Mouse (Mus musculus): ENCODE results near the gene Mab21l3. TPM values are rescaled to one million over a fixed set of nuclear protein-coding genes. Genes with fewer than 3 reads are reported as not detected.

Mab21l3 gene
- polyA plus RNA-seq, 1 experiment from 2014 or later, result 0.55 TPM

DNA sequence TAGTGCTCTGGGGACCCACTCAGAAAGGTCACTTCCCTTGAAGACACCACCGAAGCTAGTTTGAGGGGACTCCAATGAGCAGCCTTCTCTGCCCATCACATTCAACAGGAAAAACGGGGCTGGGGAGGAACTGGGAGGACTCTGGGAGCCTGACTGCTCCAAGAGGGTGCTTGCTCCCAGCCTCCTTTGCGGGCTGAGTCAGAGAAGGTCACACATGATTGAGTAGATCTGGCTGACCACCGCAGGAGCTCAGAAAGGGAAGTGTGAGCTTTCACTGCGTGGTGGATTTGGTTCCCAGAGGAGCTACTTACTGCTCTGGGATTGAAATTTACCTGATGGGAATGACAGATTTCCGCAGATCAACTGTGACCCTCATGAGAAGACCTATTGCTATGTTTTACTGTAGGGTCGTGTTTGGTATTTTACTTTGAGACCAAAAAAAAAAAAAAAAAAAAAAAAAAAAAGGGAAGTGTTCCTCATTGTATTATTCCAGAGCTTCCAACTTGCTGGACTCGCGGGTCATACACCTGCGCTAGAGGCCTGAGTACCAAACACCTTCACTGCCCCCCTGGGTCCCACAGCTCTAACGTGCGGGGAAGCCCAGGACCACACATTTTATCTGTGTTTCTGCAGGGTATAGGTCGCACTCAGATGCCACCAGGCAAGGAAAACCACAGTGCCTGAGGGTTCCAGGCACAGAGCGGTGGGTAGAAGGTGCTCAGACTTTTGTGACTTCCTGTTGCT, 48.7 kb downstream of the Mab21l3 start:
- Histone ChIP-seq H3K36me3 (no peaks in the 10 kb centered on the region), H3K27ac (no peak overlapping the region), H3K4me3 (no peak overlapping the region), H3K9me3 (no peaks in the 10 kb centered on the region), H3K4me2 (no peak overlapping the region), H3K27me3 (no peaks in the 10 kb centered on the region), H3K9ac (no peak overlapping the region), H3K4me1 (peaks cover 60% of the 10 kb centered on the region)
- ATAC-seq (ENCODE audit: borderline replicate concordance, extremely low read depth, low FRiP score, low TSS enrichment), result no peak
- WGBS, result 59% methylated on average over 14 of the region's 14 CpGs

DNA sequence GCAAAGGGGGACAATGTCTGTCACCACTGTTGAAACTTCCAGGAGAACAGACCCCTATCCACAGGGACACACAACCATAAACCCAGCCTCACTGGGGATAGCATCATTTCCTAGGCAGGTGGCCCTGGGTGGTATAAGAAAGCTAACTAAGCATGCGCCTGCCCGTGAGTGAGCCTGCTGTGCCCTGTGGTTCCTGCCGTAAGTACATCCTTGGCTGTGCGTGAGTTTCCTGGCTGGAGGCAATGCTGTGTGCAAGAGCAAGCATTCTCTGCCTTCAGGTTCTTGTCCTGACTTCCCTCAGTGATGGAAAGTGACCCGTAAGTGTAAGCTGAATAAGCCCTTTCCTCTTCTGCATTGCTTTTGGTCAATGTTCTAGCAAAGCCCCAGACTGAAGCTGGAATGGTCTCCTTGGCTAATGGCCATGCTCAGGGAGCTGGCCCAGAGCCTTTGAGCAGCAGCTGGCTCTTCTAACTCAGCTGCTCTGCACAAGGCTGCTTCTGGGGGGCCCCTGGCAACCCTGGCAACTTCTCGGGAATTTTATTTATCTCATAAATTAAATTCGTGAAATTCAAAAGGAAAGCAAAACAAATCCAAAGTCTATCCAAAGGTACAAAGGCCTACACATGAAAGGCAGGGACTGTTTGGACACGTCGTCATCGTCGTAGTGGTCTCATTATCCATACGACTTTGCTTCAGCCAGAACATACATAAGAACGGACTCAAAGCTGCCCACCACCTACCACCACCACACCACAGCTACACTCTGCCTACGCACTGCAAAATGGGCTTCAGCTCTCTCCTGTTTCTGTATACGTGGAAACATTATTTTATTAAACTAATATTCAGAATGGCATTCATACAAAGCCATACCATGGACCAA, 50.7 kb downstream of the Mab21l3 start:
- H3K4me2 ChIP-seq, result peak overlapping the region; percentile 19; the same call in 1 of the 2 replicates
- ATAC-seq (ENCODE audit: borderline replicate concordance, extremely low read depth, low FRiP score, low TSS enrichment), result peak; percentile 74
- H3K4me1 ChIP-seq, result peaks cover 47% of the 10 kb centered on the region
- H3K9me3 ChIP-seq, result no peaks in the 10 kb centered on the region
- no peak overlapping the region for H3K9ac ChIP-seq
- no peaks in the 10 kb centered on the region for H3K27me3 ChIP-seq
- H3K36me3 ChIP-seq, result no peaks in the 10 kb centered on the region
- WGBS, result 47% methylated on average over 15 of the region's 15 CpGs
- no peak overlapping the region for H3K4me3 ChIP-seq
- H3K27ac ChIP-seq, result peak overlapping the region; percentile 71

- Histone ChIP-seq H3K9me3 (no peaks in the 10 kb centered on the region), H3K27me3 (no peaks in the 10 kb centered on the region), H3K4me1 (peaks cover 41% of the 10 kb centered on the region), H3K4me3 (no peak overlapping the region), H3K36me3 (no peaks in the 10 kb centered on the region), H3K27ac (no peak overlapping the region), H3K9ac (no peak overlapping the region), H3K4me2 (no peak overlapping the region)
- no peak for ATAC-seq (ENCODE audit: borderline replicate concordance, extremely low read depth, low FRiP score, low TSS enrichment)
- WGBS, result 18% methylated on average over 7 of the region's 7 CpGs
Observed at GRCm38 (mm10) chr3:101796212-101796611, 52.5 kb downstream of the Mab21l3 start.

DNA sequence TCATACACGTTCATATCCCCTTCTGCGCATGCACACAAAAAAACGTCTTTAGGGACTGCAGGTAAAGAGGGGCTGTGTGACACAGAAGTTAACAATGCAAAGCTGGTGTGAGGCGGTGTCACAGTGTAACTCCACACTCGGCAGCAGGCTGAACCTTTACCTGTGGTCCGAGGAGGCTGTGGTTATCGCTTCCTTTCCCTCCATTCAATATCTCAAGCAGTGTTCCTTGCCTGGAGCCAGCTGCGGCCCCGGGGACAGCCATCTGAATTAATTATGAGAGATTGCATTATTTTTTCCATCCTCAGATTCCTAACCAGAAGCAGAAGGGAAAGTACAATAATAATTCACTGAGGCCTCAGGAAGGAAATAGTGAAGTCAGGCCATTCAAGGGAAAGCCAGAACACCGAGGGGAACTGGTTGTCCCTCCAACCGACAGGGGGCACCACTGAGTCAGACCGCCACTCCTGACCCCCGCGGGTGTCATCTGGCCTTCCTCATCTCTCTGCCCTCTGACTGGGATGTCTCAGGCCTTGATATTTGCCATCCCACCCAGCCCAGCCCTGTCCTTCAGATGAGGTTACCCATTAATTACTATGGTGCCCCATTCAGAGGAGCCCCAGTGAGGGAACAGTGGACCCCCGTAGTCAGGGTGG, 53.2 kb downstream of the Mab21l3 start:
- Histone ChIP-seq H3K9me3 (no peaks in the 10 kb centered on the region), H3K4me1 (peaks cover 41% of the 10 kb centered on the region), H3K4me2 (no peak overlapping the region), H3K4me3 (no peak overlapping the region), H3K27ac (no peak overlapping the region), H3K27me3 (no peaks in the 10 kb centered on the region), H3K9ac (no peak overlapping the region), H3K36me3 (no peaks in the 10 kb centered on the region)
- ATAC-seq (ENCODE audit: borderline replicate concordance, extremely low read depth, low FRiP score, low TSS enrichment), result no peak
- WGBS, result 74% methylated on average over 15 of the region's 15 CpGs

GRCm38 (mm10) chr3:101794666-101795065, 54.1 kb downstream of the Mab21l3 start:
- WGBS, result 68% methylated on average over 9 of the region's 9 CpGs
- ATAC-seq (ENCODE audit: borderline replicate concordance, extremely low read depth, low FRiP score, low TSS enrichment), result no peak
- no peak overlapping the region for H3K4me3 ChIP-seq
- no peak overlapping the region for H3K27ac ChIP-seq
- no peaks in the 10 kb centered on the region for H3K9me3 ChIP-seq
- H3K9ac ChIP-seq, result no peak overlapping the region
- H3K4me1 ChIP-seq, result peaks cover 37% of the 10 kb centered on the region
- no peak overlapping the region for H3K4me2 ChIP-seq
- H3K27me3 ChIP-seq, result no peaks in the 10 kb centered on the region
- H3K36me3 ChIP-seq, result no peaks in the 10 kb centered on the region

DNA sequence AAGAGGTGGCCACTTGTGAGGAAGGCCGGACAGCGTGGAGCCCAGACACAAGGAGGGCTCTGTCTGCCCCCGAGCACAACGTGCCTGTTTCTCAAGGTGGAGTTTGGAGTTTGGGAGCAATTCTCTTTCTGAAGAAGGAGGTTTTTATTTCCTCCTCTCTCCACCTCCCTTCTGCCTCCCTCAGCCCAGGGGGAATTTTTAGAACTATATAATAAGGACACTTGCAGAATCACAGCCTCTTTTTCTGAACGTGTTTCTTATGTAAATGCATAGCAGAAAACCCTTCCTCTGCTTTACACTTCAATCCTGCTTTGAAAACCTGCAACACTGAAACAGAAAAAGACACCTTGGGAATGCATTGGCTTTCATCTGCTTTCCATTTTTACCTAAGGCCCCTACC, 54.7 kb downstream of the Mab21l3 start:
- no peak for ATAC-seq (ENCODE audit: borderline replicate concordance, extremely low read depth, low FRiP score, low TSS enrichment)
- WGBS, result 62% methylated on average over 5 of the region's 5 CpGs

GRCm38 (mm10) chr3:101792191-101792590, 56.6 kb downstream of the Mab21l3 start:
- no peak overlapping the region for H3K4me2 ChIP-seq
- 71% methylated on average over 4 of the region's 4 CpGs for WGBS
- H3K4me3 ChIP-seq, result no peak overlapping the region
- H3K27me3 ChIP-seq, result no peaks in the 10 kb centered on the region
- H3K36me3 ChIP-seq, result no peaks in the 10 kb centered on the region
- H3K4me1 ChIP-seq, result peaks cover 12% of the 10 kb centered on the region
- H3K9me3 ChIP-seq, result no peaks in the 10 kb centered on the region
- no peak overlapping the region for H3K27ac ChIP-seq
- ATAC-seq (ENCODE audit: borderline replicate concordance, extremely low read depth, low FRiP score, low TSS enrichment), result no peak
- H3K9ac ChIP-seq, result no peak overlapping the region

More for the DNA sequence above, 54.7 kb downstream of the Mab21l3 start:
- Histone ChIP-seq H3K36me3 (no peaks in the 10 kb centered on the region), H3K4me3 (no peak overlapping the region), H3K27ac (no peak overlapping the region), H3K27me3 (no peaks in the 10 kb centered on the region), H3K4me1 (peaks cover 30% of the 10 kb centered on the region), H3K9me3 (no peaks in the 10 kb centered on the region), H3K9ac (no peak overlapping the region), H3K4me2 (no peak overlapping the region)

DNA sequence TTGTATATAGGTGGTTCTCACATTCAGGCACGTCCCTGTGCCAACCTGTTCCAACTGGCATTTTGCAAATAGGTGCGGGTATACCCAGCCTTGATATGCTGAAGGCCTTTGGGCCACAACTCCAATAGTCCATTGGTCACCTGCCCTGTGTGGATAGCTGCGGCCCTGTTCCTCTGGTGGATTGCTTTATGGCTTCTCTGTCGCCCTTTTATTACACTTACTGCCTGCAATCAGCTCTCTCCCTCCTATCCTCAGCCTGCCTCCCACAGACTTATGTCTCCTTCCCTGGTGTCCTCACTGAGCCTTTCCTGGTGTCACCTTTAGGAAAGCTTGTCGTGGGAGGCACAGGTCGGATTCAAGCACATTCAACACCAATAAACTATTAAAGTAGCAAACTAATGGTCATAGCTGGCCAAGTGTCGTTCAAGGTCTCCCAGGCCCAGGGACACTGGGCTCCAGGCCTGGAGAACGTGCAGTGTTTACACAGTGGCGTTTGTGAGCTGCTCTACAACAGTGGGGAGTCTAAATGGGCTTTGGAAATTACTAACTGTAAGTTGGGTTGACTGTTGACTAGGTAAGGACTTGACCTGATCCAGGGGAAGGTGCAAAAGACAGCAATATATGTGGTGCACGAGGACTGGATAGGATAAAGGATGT, 63.9 kb downstream of the Mab21l3 start:
- Histone ChIP-seq H3K9ac (no peak overlapping the region), H3K27ac (no peak overlapping the region), H3K36me3 (no peaks in the 10 kb centered on the region), H3K9me3 (no peaks in the 10 kb centered on the region), H3K27me3 (no peaks in the 10 kb centered on the region), H3K4me1 (peaks cover 5% of the 10 kb centered on the region; the same call in 1 of the 2 replicates), H3K4me2 (no peak overlapping the region), H3K4me3 (no peak overlapping the region)
- WGBS, result 71% methylated on average over 10 of the region's 10 CpGs
- ATAC-seq (ENCODE audit: borderline replicate concordance, extremely low read depth, low FRiP score, low TSS enrichment), result no peak

- H3K36me3 ChIP-seq, result no peaks in the 10 kb centered on the region
- no peak overlapping the region for H3K4me2 ChIP-seq
- 49% methylated on average over 2 of the region's 2 CpGs for WGBS
- H3K9me3 ChIP-seq, result no peaks in the 10 kb centered on the region
- H3K4me3 ChIP-seq, result no peak overlapping the region
- H3K27me3 ChIP-seq, result no peaks in the 10 kb centered on the region
- peaks cover 10% of the 10 kb centered on the region; the same call in 1 of the 2 replicates for H3K4me1 ChIP-seq
- no peak overlapping the region for H3K27ac ChIP-seq
- ATAC-seq (ENCODE audit: borderline replicate concordance, extremely low read depth, low FRiP score, low TSS enrichment), result no peak
- no peak overlapping the region for H3K9ac ChIP-seq
Observed at GRCm38 (mm10) chr3:101783793-101784192, 65.0 kb downstream of the Mab21l3 start.

DNA sequence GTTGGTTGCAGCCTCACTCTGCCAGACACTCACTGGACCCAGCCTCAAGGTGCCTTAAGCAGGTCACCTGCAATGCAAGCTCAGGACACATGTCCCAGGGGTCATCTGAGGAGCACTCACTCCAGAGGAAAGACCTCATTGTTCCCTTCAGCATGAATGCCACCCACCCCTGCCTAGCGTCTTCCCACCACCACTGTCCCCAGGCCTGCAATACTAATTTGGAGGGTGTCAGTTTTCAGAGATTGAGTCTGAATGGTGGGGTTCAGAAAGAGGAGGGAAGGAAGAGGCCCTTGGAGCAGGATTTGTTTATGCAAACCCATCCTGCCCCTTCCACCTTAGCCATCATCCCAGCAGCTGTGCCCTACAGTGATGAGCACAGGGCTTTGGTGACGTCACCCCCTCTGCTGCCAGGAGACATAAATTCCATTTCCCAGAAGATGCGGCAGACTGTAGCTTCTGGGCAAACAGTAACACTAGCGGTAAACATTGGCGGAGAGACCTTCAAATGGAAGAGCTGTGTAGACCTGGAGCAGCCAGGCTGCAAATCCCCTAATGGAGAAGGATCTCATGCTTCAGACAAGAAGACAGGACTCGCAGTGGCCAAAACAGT, 67.8 kb downstream of the Mab21l3 start:
- ATAC-seq (ENCODE audit: borderline replicate concordance, extremely low read depth, low FRiP score, low TSS enrichment), result no peak
- WGBS, result 17% methylated on average over 6 of the region's 6 CpGs
- peaks cover 10% of the 10 kb centered on the region; the same call in 1 of the 2 replicates for H3K4me1 ChIP-seq
- H3K9me3 ChIP-seq, result no peaks in the 10 kb centered on the region
- no peak overlapping the region for H3K4me3 ChIP-seq
- H3K27me3 ChIP-seq, result no peaks in the 10 kb centered on the region
- H3K4me2 ChIP-seq, result peak overlapping the region; percentile 9; the same call in 1 of the 2 replicates
- no peak overlapping the region for H3K27ac ChIP-seq
- H3K9ac ChIP-seq, result no peak overlapping the region
- H3K36me3 ChIP-seq, result no peaks in the 10 kb centered on the region

Measured in lung, embryonic 15.5 days (tissue).